Mouse (Mus musculus): ENCODE measurements around the gene Sun1. TPM values are rescaled to one million over a fixed set of nuclear protein-coding genes. Genes with fewer than 3 reads are reported as not detected.
A peak's percentile ranks its signal among the peaks of the same experiment; 100 is the strongest.

Sun1 gene
- polyA plus RNA-seq, 1 experiment from 2014 or later = 40.3 TPM

GRCm38 (mm10) chr5:139257818-139258217 is 57.4 kb downstream of the Sun1 start:
- peaks cover 63% of the 10 kb centered on the region for H3K4me1 ChIP-seq
- H3K4me3 ChIP-seq = no peak overlapping the region
- H3K27me3 ChIP-seq (ENCODE audit: insufficient read depth, poor library complexity, severe bottlenecking) = no peaks in the 10 kb centered on the region
- peaks cover 53% of the 10 kb centered on the region for H3K36me3 ChIP-seq
- peak overlapping the region; percentile 76; the same call in 1 of the 2 replicates for H3K27ac ChIP-seq
- DNase-seq (ENCODE audit: low spot score) = no peak
- WGBS = 52% methylated on average over 4 of the region's 4 CpGs
- H3K9me3 ChIP-seq = no peaks in the 10 kb centered on the region

GRCm38 (mm10) chr5:139258371-139259035 is 58.1 kb downstream of the Sun1 start:
- no peaks in the 10 kb centered on the region for H3K9me3 ChIP-seq
- H3K4me3 ChIP-seq = no peak overlapping the region
- H3K36me3 ChIP-seq = peaks cover 60% of the 10 kb centered on the region
- WGBS = 88% methylated on average over 8 of the region's 8 CpGs
- no peak for DNase-seq (ENCODE audit: low spot score)
- peak overlapping the region; percentile 57; the same call in 1 of the 2 replicates for H3K27ac ChIP-seq
- H3K27me3 ChIP-seq (ENCODE audit: insufficient read depth, poor library complexity, severe bottlenecking) = no peaks in the 10 kb centered on the region
- peaks cover 58% of the 10 kb centered on the region for H3K4me1 ChIP-seq

GRCm38 (mm10) chr5:139259853-139260252 is 59.4 kb downstream of the Sun1 start:
- Histone ChIP-seq H3K4me3 (no peak overlapping the region), H3K36me3 (peaks cover 70% of the 10 kb centered on the region), H3K4me1 (peaks cover 44% of the 10 kb centered on the region), H3K27me3 (ENCODE audit: insufficient read depth, poor library complexity, severe bottlenecking) (no peaks in the 10 kb centered on the region), H3K9me3 (no peaks in the 10 kb centered on the region), H3K27ac (peak overlapping the region; percentile 22; the same call in 1 of the 2 replicates)
- WGBS = 83% methylated on average over 5 of the region's 5 CpGs
- DNase-seq (ENCODE audit: low spot score) = no peak

- DNase-seq (ENCODE audit: low spot score) = no peak
- H3K27ac ChIP-seq = no peak overlapping the region
- WGBS = 92% methylated on average over 4 of the region's 4 CpGs
- H3K9me3 ChIP-seq = no peaks in the 10 kb centered on the region
- H3K4me3 ChIP-seq = no peak overlapping the region
- peaks cover 80% of the 10 kb centered on the region for H3K36me3 ChIP-seq
- no peaks in the 10 kb centered on the region for H3K27me3 ChIP-seq (ENCODE audit: insufficient read depth, poor library complexity, severe bottlenecking)
- peaks cover 33% of the 10 kb centered on the region for H3K4me1 ChIP-seq
Observed at GRCm38 (mm10) chr5:139261403-139261802, 61.0 kb downstream of the Sun1 start.

GRCm38 (mm10) chr5:139267661-139268060 is 67.2 kb downstream of the Sun1 start:
- WGBS = 90% methylated on average over 4 of the region's 4 CpGs
- no peaks in the 10 kb centered on the region for H3K9me3 ChIP-seq
- H3K27me3 ChIP-seq (ENCODE audit: insufficient read depth, poor library complexity, severe bottlenecking) = no peaks in the 10 kb centered on the region
- no peak overlapping the region for H3K27ac ChIP-seq
- peaks cover 21% of the 10 kb centered on the region for H3K4me1 ChIP-seq
- peaks cover 74% of the 10 kb centered on the region for H3K36me3 ChIP-seq
- H3K4me3 ChIP-seq = no peak overlapping the region
- no peak for DNase-seq (ENCODE audit: low spot score)

- Histone ChIP-seq H3K36me3 (peaks cover 41% of the 10 kb centered on the region), H3K27me3 (ENCODE audit: insufficient read depth, poor library complexity, severe bottlenecking) (no peaks in the 10 kb centered on the region), H3K4me3 (no peak overlapping the region), H3K9me3 (no peaks in the 10 kb centered on the region), H3K4me1 (peaks cover 35% of the 10 kb centered on the region), H3K27ac (0 out of 2 replicates have a peak overlapping the region, but pooled peaks have one; percentile 25)
- no peak for DNase-seq (ENCODE audit: low spot score)
- 75% methylated on average over 16 of the region's 16 CpGs for WGBS
Observed at GRCm38 (mm10) chr5:139270806-139271521, 70.5 kb downstream of the Sun1 start.

- 65% methylated on average over 8 of the region's 8 CpGs for WGBS
- no peak for DNase-seq (ENCODE audit: low spot score)
- H3K4me1 ChIP-seq = peaks cover 35% of the 10 kb centered on the region
- H3K36me3 ChIP-seq = peaks cover 30% of the 10 kb centered on the region
- H3K9me3 ChIP-seq = no peaks in the 10 kb centered on the region
- no peaks in the 10 kb centered on the region for H3K27me3 ChIP-seq (ENCODE audit: insufficient read depth, poor library complexity, severe bottlenecking)
- H3K27ac ChIP-seq = no peak overlapping the region
- no peak overlapping the region for H3K4me3 ChIP-seq
Observed at GRCm38 (mm10) chr5:139271994-139272554, 71.6 kb downstream of the Sun1 start.

- DNase-seq (ENCODE audit: low spot score) = no peak
- Histone ChIP-seq H3K9me3 (no peaks in the 10 kb centered on the region), H3K27ac (no peak overlapping the region), H3K36me3 (no peaks in the 10 kb centered on the region), H3K4me3 (no peak overlapping the region), H3K4me1 (peaks cover 27% of the 10 kb centered on the region), H3K27me3 (ENCODE audit: insufficient read depth, poor library complexity, severe bottlenecking) (peaks cover 28% of the 10 kb centered on the region)
- WGBS = 76% methylated on average over 8 of the region's 8 CpGs
Observed at GRCm38 (mm10) chr5:139277287-139277686, 76.8 kb downstream of the Sun1 start.

GRCm38 (mm10) chr5:139281373-139282112 is 81.1 kb downstream of the Sun1 start:
- peaks cover 27% of the 10 kb centered on the region for H3K4me1 ChIP-seq
- H3K36me3 ChIP-seq = no peaks in the 10 kb centered on the region
- 51% methylated on average over 10 of the region's 11 CpGs for WGBS
- H3K27ac ChIP-seq = peak overlapping the region; percentile 37; the same call in 1 of the 2 replicates
- no peak for DNase-seq (ENCODE audit: low spot score)
- H3K9me3 ChIP-seq = no peaks in the 10 kb centered on the region
- H3K4me3 ChIP-seq = no peak overlapping the region
- H3K27me3 ChIP-seq (ENCODE audit: insufficient read depth, poor library complexity, severe bottlenecking) = peaks cover 41% of the 10 kb centered on the region

GRCm38 (mm10) chr5:139282191-139282590 is 81.8 kb downstream of the Sun1 start:
- peaks cover 29% of the 10 kb centered on the region for H3K4me1 ChIP-seq
- no peaks in the 10 kb centered on the region for H3K9me3 ChIP-seq
- DNase-seq (ENCODE audit: low spot score) = peak; percentile 90
- 0 out of 2 replicates have a peak overlapping the region, but pooled peaks have one; percentile 37 for H3K27ac ChIP-seq
- H3K4me3 ChIP-seq = no peak overlapping the region
- H3K27me3 ChIP-seq (ENCODE audit: insufficient read depth, poor library complexity, severe bottlenecking) = peaks cover 41% of the 10 kb centered on the region
- 4% methylated on average over 15 of the region's 15 CpGs for WGBS
- no peaks in the 10 kb centered on the region for H3K36me3 ChIP-seq

GRCm38 (mm10) chr5:139283460-139284180 is 83.2 kb downstream of the Sun1 start:
- Histone ChIP-seq H3K4me3 (no peak overlapping the region), H3K9me3 (no peaks in the 10 kb centered on the region), H3K4me1 (peaks cover 29% of the 10 kb centered on the region), H3K27me3 (ENCODE audit: insufficient read depth, poor library complexity, severe bottlenecking) (peaks cover 41% of the 10 kb centered on the region), H3K36me3 (no peaks in the 10 kb centered on the region), H3K27ac (no peak overlapping the region)
- no peak for DNase-seq (ENCODE audit: low spot score)
- WGBS = 90% methylated on average over 14 of the region's 14 CpGs
